Mouse (Mus musculus) retina, postnatal 7 days (tissue): Measurements from ENCODE around the gene Lrriq4.
A peak's percentile ranks its signal among the peaks of the same experiment; 100 is the strongest.

Source experiments
- DNase-seq: peaks from one replicate; pipeline ENCODE4 v3.0.0-alpha.2; 2012; ENCODE audit warnings: low read depth, low spot score

Lrriq4 gene

GRCm38 (mm10) chr3:30644207-30644606, at the start of gene Lrriq4:
TSS of gene Lrriq4 (plus strand) at chr3:30644507.
- DNase-seq: no peak

- DNase-seq: no peak
Measured at GRCm38 (mm10) chr3:30595111-30595832, 49.0 kb upstream of the Lrriq4 start.

GRCm38 (mm10) chr3:30597271-30597670, 47.0 kb upstream of the Lrriq4 start:
- no peak for DNase-seq

GRCm38 (mm10) chr3:30599711-30600545, 44.4 kb upstream of the Lrriq4 start, which contains the start of gene Actrt3:
TSS of gene Actrt3 (minus strand) at chr3:30599939.
- no peak for DNase-seq

GRCm38 (mm10) chr3:30600717-30601116, 43.6 kb upstream of the Lrriq4 start:
- DNase-seq: no peak

GRCm38 (mm10) chr3:30601175-30601574, 43.1 kb upstream of the Lrriq4 start:
- DNase-seq: peak; percentile 81

GRCm38 (mm10) chr3:30601610-30602064, 42.7 kb upstream of the Lrriq4 start:
- no peak for DNase-seq

GRCm38 (mm10) chr3:30602065-30602739, 42.1 kb upstream of the Lrriq4 start, which contains the start of gene Mynn:
TSS of gene Mynn (plus strand) at chr3:30602065.
- peak; percentile 93 for DNase-seq

GRCm38 (mm10) chr3:30602740-30603098, 41.6 kb upstream of the Lrriq4 start:
- DNase-seq: no peak

- no peak for DNase-seq
Measured at GRCm38 (mm10) chr3:30603256-30603655, 41.1 kb upstream of the Lrriq4 start.

- no peak for DNase-seq
Measured at GRCm38 (mm10) chr3:30608999-30609398, 35.3 kb upstream of the Lrriq4 start.

GRCm38 (mm10) chr3:30610930-30611329, 33.4 kb upstream of the Lrriq4 start:
- DNase-seq: no peak

- no peak for DNase-seq
Measured at GRCm38 (mm10) chr3:30620132-30620531, 24.2 kb upstream of the Lrriq4 start.

- DNase-seq: no peak
Measured at GRCm38 (mm10) chr3:30633681-30634080, 10.6 kb upstream of the Lrriq4 start.

GRCm38 (mm10) chr3:30635629-30636028, 8.7 kb upstream of the Lrriq4 start:
- no peak for DNase-seq

GRCm38 (mm10) chr3:30646761-30647160, 2.5 kb downstream of the Lrriq4 start:
- no peak for DNase-seq

- DNase-seq: no peak
Measured at GRCm38 (mm10) chr3:30647440-30648090, 3.3 kb downstream of the Lrriq4 start, which contains the start of gene Lrrc34. TSS of gene Lrrc34 (minus strand) at chr3:30647869.

- DNase-seq: no peak
Measured at GRCm38 (mm10) chr3:30648466-30648865, 4.2 kb downstream of the Lrriq4 start.

- peak; percentile 19 for DNase-seq
Measured at GRCm38 (mm10) chr3:30650062-30650841, 5.9 kb downstream of the Lrriq4 start.

GRCm38 (mm10) chr3:30655937-30656336, 11.6 kb downstream of the Lrriq4 start:
- DNase-seq: no peak

GRCm38 (mm10) chr3:30658486-30658885, 14.2 kb downstream of the Lrriq4 start:
- no peak for DNase-seq
